Mouse (Mus musculus): ENCODE measurements around the gene Gm20890. TPM values are rescaled to one million over a fixed set of nuclear protein-coding genes. Genes with fewer than 3 reads are reported as not detected.
"Not testable (repeated sequence)": the region's sequence is repeated elsewhere in the genome, so short reads cannot be mapped to it uniquely, and the experiment has no call there.

Gm20890 gene
- polyA plus RNA-seq (2012; ENCODE audit: insufficient read depth, insufficient read length, low replicate concordance, missing spikeins), result not detected in 2 replicates

DNA sequence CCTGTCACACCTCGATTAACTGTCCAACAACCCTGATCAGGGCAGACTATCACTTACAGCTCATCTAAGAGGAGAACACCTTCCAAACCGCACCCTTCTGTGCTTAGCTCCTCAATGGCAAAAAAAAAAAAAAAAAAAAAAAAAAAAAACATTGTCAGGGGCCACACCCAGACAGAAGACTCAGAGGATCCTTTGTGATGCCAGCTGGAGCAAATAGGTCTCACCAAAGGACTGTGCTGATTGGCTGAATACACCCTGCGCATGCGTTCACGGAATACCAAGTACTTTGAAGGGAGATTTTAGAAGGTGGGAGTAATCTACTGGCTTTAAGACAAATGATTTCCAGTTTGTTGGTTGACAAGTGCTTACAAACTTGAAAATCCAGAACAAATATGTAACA is at the start of gene Gm20890:
Gene Gm20890 (minus strand): TSS at position 101 of the 400 bp plus-strand sequence.
- not testable (repeated sequence) for H3K4me1 ChIP-seq (ENCODE audit: control insufficient read depth, insufficient read depth, low read length); H3K4me3 ChIP-seq (ENCODE audit: insufficient read depth, low read depth, low read length); H3K27ac ChIP-seq (ENCODE audit: insufficient read depth, low read depth, low read length)
- WGBS, result no CpG with 5 or more reads among the region's 5 CpGs
